Mouse (Mus musculus): ENCODE measurements around the gene Snx20. TPM values are rescaled to one million over a fixed set of nuclear protein-coding genes. Genes with fewer than 3 reads are reported as not detected.

Gene Snx20
- total and polyA plus RNA-seq, 3 experiments = 10.1 to 15.9 TPM; not detected in 1

- Histone ChIP-seq H3K36me3 (ENCODE audit: control insufficient read depth in 1 of 2, insufficient read depth in 2 of 2, low read length in 2 of 2) (no peaks in the 10 kb centered on the region), H3K9ac (ENCODE audit: control insufficient read depth, low read depth, low read length, poor library complexity, severe bottlenecking) (no peak overlapping the region), H3K4me1 (ENCODE audit: control insufficient read depth in 1 of 2, insufficient read depth in 2 of 2, low read length in 2 of 2) (no peaks in the 10 kb centered on the region), H3K79me2 (ENCODE audit: control insufficient read depth, insufficient read depth, low read length, poor library complexity) (no peaks in the 10 kb centered on the region), H3K27ac (ENCODE audit: control insufficient read depth, low read depth, low read length) (no peak overlapping the region), H3K27me3 (ENCODE audit: control insufficient read depth in 1 of 2, insufficient read depth in 2 of 2, low read length in 2 of 2) (no peaks in the 10 kb centered on the region), H3K4me3 (ENCODE audit: control insufficient read depth in 1 of 2, insufficient read depth in 1 of 2, low read depth in 2 of 2, low read length in 2 of 2) (no peak overlapping the region), H3K9me3 (replicated peaks; ENCODE audit: insufficient read depth, low read length) (no peaks in the 10 kb centered on the region)
- no peak for TF ChIP-seq MEF2A (IDR thresholded peaks at IDR 0.05; ENCODE audit: extremely low read depth, insufficient replicate concordance, low read depth, low read length, poor library complexity, severe bottlenecking)
- TF ChIP-seq SMC3 (IDR thresholded peaks at IDR 0.05; ENCODE audit: low read depth, low read length) = no peak
- TF ChIP-seq ETS1 (IDR thresholded peaks at IDR 0.05; ENCODE audit: low read depth, low read length) = no peak
- no peak for TF ChIP-seq ELF1 (IDR thresholded peaks at IDR 0.05; ENCODE audit: low read depth, low read length)
- TF ChIP-seq HCFC1 (IDR thresholded peaks at IDR 0.05; ENCODE audit: low read depth, low read length) = no peak
- TF ChIP-seq USF1 (IDR thresholded peaks at IDR 0.05; ENCODE audit: low read depth, low read length) = no peak
- no peak for TF ChIP-seq POLR2A (IDR thresholded peaks at IDR 0.05; ENCODE audit: control insufficient read depth in 1 of 2, insufficient read depth in 1 of 2, low read depth in 1 of 2, low read length in 2 of 2, poor library complexity in 1 of 2)
- no peak for DNase-seq (ENCODE audit: low read depth, low spot score)
Measured at GRCm38 (mm10) chr8:88683656-88684289, 47.8 kb upstream of the Snx20 start.

DNA sequence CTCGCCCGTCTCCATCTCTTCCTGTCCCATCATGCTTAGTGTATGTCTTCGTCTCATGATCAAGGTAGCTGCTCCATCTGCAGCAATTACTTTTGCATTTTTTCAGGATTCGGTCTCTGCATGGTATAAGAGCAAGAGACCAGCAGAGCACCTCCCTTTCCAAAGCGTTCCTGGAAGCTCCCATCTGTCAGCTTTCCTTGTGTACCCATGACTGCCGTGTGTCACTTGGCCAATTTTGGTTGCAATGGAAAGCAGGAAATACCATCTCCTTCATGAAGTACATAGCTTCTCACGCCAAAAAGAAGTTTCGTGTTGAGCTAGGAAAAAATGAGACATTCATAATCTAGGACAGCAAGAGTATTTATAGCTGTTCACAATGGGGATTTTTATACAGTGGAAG is 45.1 kb upstream of the Snx20 start:
- DNase-seq (ENCODE audit: low read depth, low spot score) = no peak
- Histone ChIP-seq H3K9me3 (replicated peaks; ENCODE audit: insufficient read depth, low read length) (no peaks in the 10 kb centered on the region), H3K4me1 (ENCODE audit: control insufficient read depth in 1 of 2, insufficient read depth in 2 of 2, low read length in 2 of 2) (no peaks in the 10 kb centered on the region), H3K4me3 (ENCODE audit: control insufficient read depth in 1 of 2, insufficient read depth in 1 of 2, low read depth in 2 of 2, low read length in 2 of 2) (no peak overlapping the region), H3K36me3 (ENCODE audit: control insufficient read depth in 1 of 2, insufficient read depth in 2 of 2, low read length in 2 of 2) (no peaks in the 10 kb centered on the region), H3K79me2 (ENCODE audit: control insufficient read depth, insufficient read depth, low read length, poor library complexity) (no peaks in the 10 kb centered on the region), H3K27me3 (ENCODE audit: control insufficient read depth in 1 of 2, insufficient read depth in 2 of 2, low read length in 2 of 2) (no peaks in the 10 kb centered on the region), H3K9ac (ENCODE audit: control insufficient read depth, low read depth, low read length, poor library complexity, severe bottlenecking) (no peak overlapping the region), H3K27ac (ENCODE audit: control insufficient read depth, low read depth, low read length) (no peak overlapping the region)
- TF ChIP-seq JUND (IDR thresholded peaks at IDR 0.05; ENCODE audit: low read depth, low read length) (no peak), TCF12 (IDR thresholded peaks at IDR 0.05; ENCODE audit: low read depth, low read length) (no peak), GATA1 (IDR thresholded peaks at IDR 0.05; ENCODE audit: low read depth, low read length) (no peak), KAT2A (conservative IDR thresholded peaks at IDR 0.05; ENCODE audit: low read depth, low read length) (no peak), SIN3A (IDR thresholded peaks at IDR 0.05; ENCODE audit: low read length) (no peak), MAZ (IDR thresholded peaks at IDR 0.05; ENCODE audit: low read depth, low read length) (no peak), POLR2AphosphoS5 (IDR thresholded peaks at IDR 0.05; ENCODE audit: borderline replicate concordance, low read depth, low read length) (no peak), ZMIZ1 (IDR thresholded peaks at IDR 0.05; ENCODE audit: low read depth, low read length) (no peak), SMC3 (IDR thresholded peaks at IDR 0.05; ENCODE audit: low read depth, low read length) (no peak), CHD1 (IDR thresholded peaks at IDR 0.05; ENCODE audit: low read depth, low read length) (no peak), ZKSCAN1 (IDR thresholded peaks at IDR 0.05; ENCODE audit: low read depth, low read length) (no peak), E2F4 (IDR thresholded peaks at IDR 0.05; ENCODE audit: borderline replicate concordance, low read depth, low read length) (no peak), CTCF (IDR thresholded peaks at IDR 0.05 in 2 of 3, conservative IDR thresholded peaks at IDR 0.05 in 1 of 3; ENCODE audit: control insufficient read depth in 1 of 3, insufficient read depth in 1 of 3, low read depth in 2 of 3, low read length in 3 of 3, poor library complexity in 1 of 3, severe bottlenecking in 1 of 3) (no peak), EP300 (IDR thresholded peaks at IDR 0.05; ENCODE audit: low read depth in 1 of 2, low read length in 2 of 2) (no peak)

Measured in MEL (cell line).